21 mouse cellular contexts compared by ENCODE assay signal in genomic region chr1:159888611-159889010, GRCm38 (mm10).
DNase-seq lines count a peak whose midpoint lies in the region; ATAC-seq and TF ChIP-seq lines count a peak whose summit lies in the region.
"Had no signal": no experiment of that assay in that cellular context is flagged by ENCODE, and none has a peak within 500 bp of the region (broad histone marks: within the 10 kb centered on the region; RNA-seq: fewer than 3 reads in every experiment).

No protein-coding gene starts in this region.

- no peaks in the 10 kb centered on the region for H3K27me3 ChIP-seq in stomach, postnatal 0 days (ENCODE audit: control insufficient read depth, insufficient read depth, low read length)
- H3K27me3 ChIP-seq in hindbrain, embryonic 16.5 days (replicated peaks; ENCODE audit: control insufficient read depth, insufficient read depth, low read length): no peaks in the 10 kb centered on the region
- H3K27me3 ChIP-seq: forebrain, embryonic 13.5 days; midbrain, embryonic 12.5 days; neural tube, embryonic 13.5 days had no signal

- no peak for TF ChIP-seq CTCF in stomach, postnatal 0 days (IDR thresholded peaks at IDR 0.05; ENCODE audit: low read depth)

- H3K36me3 ChIP-seq in stomach, postnatal 0 days (ENCODE audit: control insufficient read depth, insufficient read depth, low read length): no peaks in the 10 kb centered on the region
- no peaks in the 10 kb centered on the region for H3K36me3 ChIP-seq in hindbrain, embryonic 16.5 days (ENCODE audit: control insufficient read depth, insufficient read depth, low read length)
- H3K36me3 ChIP-seq: G1E; hindbrain, embryonic 10.5 days; midbrain, embryonic 12.5 days; neural tube, embryonic 13.5 days had no signal

- TF ChIP-seq EP300 in stomach, postnatal 0 days (optimal IDR thresholded peaks at IDR 0.05): no peak

- no peak overlapping the region for H3K9ac ChIP-seq in stomach, postnatal 0 days (ENCODE audit: low read length)
- no peak overlapping the region for H3K9ac ChIP-seq in hindbrain, embryonic 16.5 days (ENCODE audit: low read depth, low read length)
- H3K9ac ChIP-seq: forebrain, embryonic 13.5 days; liver, embryonic 14.5 days; midbrain, embryonic 12.5 days; neural tube, embryonic 13.5 days had no signal

- WGBS in stomach, postnatal 0 days: 78% methylated on average over 5 of the region's 5 CpGs
- WGBS in hindbrain, embryonic 16.5 days: 95% methylated on average over 5 of the region's 5 CpGs

- H3K9me3 ChIP-seq in stomach, postnatal 0 days (ENCODE audit: control insufficient read depth, low read length): no peaks in the 10 kb centered on the region
- H3K9me3 ChIP-seq in hindbrain, embryonic 16.5 days (ENCODE audit: control insufficient read depth, low read length): no peaks in the 10 kb centered on the region
- H3K9me3 ChIP-seq: forebrain, embryonic 13.5 days; G1E; hindbrain, embryonic 10.5 days; midbrain, embryonic 12.5 days; neural tube, embryonic 13.5 days had no signal

- peak; percentile 62 for ATAC-seq in frontal cortex, adult (ENCODE audit: low TSS enrichment)
- peak; percentile 48 for ATAC-seq in stomach, postnatal 0 days (ENCODE audit: low FRiP score, low TSS enrichment)
- no peak for ATAC-seq in hindbrain, embryonic 16.5 days
- ATAC-seq: forebrain, embryonic 13.5 days had no signal

- peak; percentile 41 to 61 for DNase-seq in adrenal gland, adult (ENCODE audit: inconsistent age in 2 of 2, low spot score in 1 of 2)
- DNase-seq in adrenal gland, postnatal 10 days: no peak
- DNase-seq in frontal cortex, postnatal 14 days (ENCODE audit: low spot score in 2 of 2): no peak
- DNase-seq in right cerebral cortex, adult 18-20 months: peak; percentile 42
- no peak for DNase-seq in right cerebral cortex, postnatal 36 days (ENCODE audit: low spot score in 2 of 2)
- peak; percentile 15 for DNase-seq in stomach, postnatal 0 days (ENCODE audit: low spot score)
- DNase-seq: cerebellum, postnatal 14 days; gastrocnemius, postnatal 14 days; kidney, adult 9 months; kidney, postnatal 36 days; spleen, adult 18-20 months; thymus, adult 18-20 months had no signal

- H3K4me3 ChIP-seq in stomach, postnatal 0 days (ENCODE audit: low read depth, low read length): no peak overlapping the region
- H3K4me3 ChIP-seq in hindbrain, embryonic 16.5 days (ENCODE audit: low read length): no peak overlapping the region
- H3K4me3 ChIP-seq: erythroblast, embryonic 14.5 days; forebrain, embryonic 13.5 days; hindbrain, embryonic 10.5 days; midbrain, embryonic 12.5 days; neural tube, embryonic 13.5 days had no signal

- H3K27ac ChIP-seq in stomach, postnatal 0 days (replicated peaks): peak overlapping the region; percentile 82
- no peak overlapping the region for H3K27ac ChIP-seq in hindbrain, embryonic 16.5 days (ENCODE audit: low read depth, low read length)
- H3K27ac ChIP-seq: forebrain, embryonic 13.5 days; hindbrain, embryonic 10.5 days; liver, embryonic 14.5 days; midbrain, embryonic 12.5 days; neural tube, embryonic 13.5 days had no signal

- no peaks in the 10 kb centered on the region for H3K4me1 ChIP-seq in stomach, postnatal 0 days (replicated peaks; ENCODE audit: control insufficient read depth, insufficient read depth)
- no peaks in the 10 kb centered on the region for H3K4me1 ChIP-seq in hindbrain, embryonic 16.5 days (ENCODE audit: control insufficient read depth, insufficient read depth, low read depth, low read length)
- H3K4me1 ChIP-seq: forebrain, embryonic 13.5 days; hindbrain, embryonic 10.5 days; midbrain, embryonic 12.5 days; neural tube, embryonic 13.5 days had no signal

- H3K4me2 ChIP-seq in stomach, postnatal 0 days (replicated peaks; ENCODE audit: low read depth): no peak overlapping the region
- no peak overlapping the region for H3K4me2 ChIP-seq in hindbrain, embryonic 16.5 days (ENCODE audit: low read length)
- H3K4me2 ChIP-seq: forebrain, embryonic 13.5 days; midbrain, embryonic 12.5 days; neural tube, embryonic 13.5 days had no signal

Comparison
In these comparisons a context has a peak if more than half of its experiments do, and no peak if none do; other contexts are left out.
1. DNase-seq: peak in adrenal gland, adult (2 of 2), right cerebral cortex, adult 18-20 months (single experiment) and stomach, postnatal 0 days (single experiment); none in adrenal gland, postnatal 10 days (single experiment), frontal cortex, postnatal 14 days (0 of 2) and right cerebral cortex, postnatal 36 days (0 of 2).